Mouse (Mus musculus) ES-E14 (cell line): ENCODE results near the gene Gm17428.

Source experiments
- CHD2 ChIP-seq: IDR thresholded peaks from 2 replicates; pipeline ENCODE4 v1.6.1; 2014; ENCODE audit warnings: mild to moderate bottlenecking, low read depth, low read length, inconsistent platforms
- MAFK ChIP-seq: IDR thresholded peaks from 2 replicates; pipeline ENCODE4 v1.6.1; 2014; ENCODE audit warnings: mild to moderate bottlenecking, low read depth, low read length, inconsistent platforms; ENCODE audit not compliant: insufficient read depth
- ZNF384 ChIP-seq: IDR thresholded peaks from 2 replicates; pipeline ENCODE4 v1.6.1; 2012; ENCODE audit warnings: low read depth, low read length, inconsistent platforms

DNA sequence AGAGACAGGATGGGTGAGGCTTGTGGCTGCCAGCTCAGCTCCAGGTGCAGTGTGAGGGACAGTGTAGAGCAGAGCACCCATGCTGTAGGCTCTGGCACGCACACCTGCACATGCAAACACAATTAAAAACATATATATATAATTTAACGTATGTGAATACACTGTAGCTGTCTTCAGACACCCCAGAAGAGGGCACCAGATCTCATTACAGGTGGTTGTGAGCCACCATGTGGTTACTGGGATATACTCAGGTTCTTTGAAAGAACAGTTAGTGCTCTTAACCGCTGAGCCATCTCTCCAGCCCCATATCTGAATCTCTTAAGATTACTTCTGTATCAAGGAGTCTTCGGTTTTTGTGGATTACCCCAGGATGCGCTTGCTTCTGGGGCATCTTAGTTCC lies 48.8 kb downstream of the Gm17428 start:
- no peak for TF ChIP-seq MAFK
- TF ChIP-seq ZNF384, result no peak
- TF ChIP-seq CHD2, result no peak
